Mouse (Mus musculus) A20 (cell line): ENCODE measurements around the gene Cldn19.

Experiments used
- DNase-seq: peaks from one replicate; pipeline ENCODE4 v3.0.0-alpha.2; 2011; ENCODE audit warnings: low read depth, low spot score

The Cldn19 gene

DNA sequence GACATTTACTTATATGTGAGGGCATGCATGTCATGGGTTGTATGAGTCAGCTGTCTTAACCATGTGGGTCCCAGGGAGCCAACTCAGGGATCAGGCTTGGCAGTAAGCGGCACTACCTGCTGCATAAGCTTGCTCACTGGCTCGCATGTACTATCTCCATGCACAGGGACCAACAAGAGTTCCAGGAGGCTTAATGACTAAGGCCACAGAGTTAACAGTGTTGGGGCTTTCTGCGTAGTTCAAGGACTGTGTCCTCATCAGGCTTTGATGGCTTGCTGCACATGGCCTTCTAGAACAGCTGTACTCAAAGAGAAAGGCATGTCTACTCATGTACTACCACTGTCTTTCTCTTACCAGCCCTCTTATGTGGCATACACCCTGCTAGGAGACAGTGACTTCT lies 45.5 kb downstream of the Cldn19 start:
- no peak for DNase-seq

DNA sequence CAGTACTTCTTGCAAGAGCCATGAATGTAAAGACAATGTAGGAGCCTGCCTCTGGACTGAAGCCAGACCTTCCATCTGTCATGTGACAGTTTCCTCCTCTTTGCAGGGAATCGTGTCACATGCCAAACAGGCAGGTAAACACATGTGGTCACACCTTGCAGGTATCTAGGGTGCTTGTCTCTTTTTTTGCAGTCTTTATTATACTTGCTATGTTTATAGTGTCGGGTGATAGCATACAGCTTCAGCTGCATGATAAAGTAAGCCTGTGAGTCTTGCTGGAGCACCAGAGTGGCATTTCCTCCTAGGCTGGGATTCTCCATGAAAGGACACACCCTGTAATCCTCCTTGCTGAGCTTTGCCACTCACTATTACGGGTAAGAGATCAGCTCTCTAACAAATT lies 46.6 kb downstream of the Cldn19 start:
- no peak for DNase-seq

GRCm38 (mm10) chr4:119303291-119303690 lies 48.1 kb downstream of the Cldn19 start:
- no peak for DNase-seq

GRCm38 (mm10) chr4:119305418-119305817 lies 50.2 kb downstream of the Cldn19 start:
- DNase-seq = no peak
